Mouse (Mus musculus) forelimb bud, embryonic 11.5 days (tissue): ENCODE measurements at regions not wholly inside any gene's neighbourhood (a gene's known extent, or its start where the extent isn't known, plus 50 kb on each side); places are given as distances from the start of the nearest gene placed in this dataset.

Source experiments
- DNase-seq: peaks from one replicate; pipeline ENCODE4 v3.0.0-alpha.2; 2012; ENCODE audit warnings: low read depth, low spot score

- peak; percentile 13 for DNase-seq
Measured at GRCm38 (mm10) chr13:90642206-90642823, 262.8 kb downstream of the Atp6ap1l start.
